Mouse (Mus musculus) c-Kit-positive CD71-negative TER-119-negative erythroid progenitor cells, embryonic 14.5 days (primary cell): ENCODE data around the gene Atp5h.
A peak's percentile ranks its signal among the peaks of the same experiment; 100 is the strongest.
"Not testable (repeated sequence)": the region's sequence is repeated elsewhere in the genome, so short reads cannot be mapped to it uniquely, and the experiment has no call there.

Source experiments
- DNase-seq: peaks from one replicate; pipeline ENCODE4 v3.0.0-alpha.2; 2013; ENCODE audit warnings: low read depth

The Atp5h gene

GRCm38 (mm10) chr11:115398085-115398484 lies 21.7 kb downstream of the Atp5h start:
- DNase-seq: no peak

GRCm38 (mm10) chr11:115393721-115394325 lies 25.9 kb downstream of the Atp5h start:
- no peak for DNase-seq

- DNase-seq: no peak
Measured at GRCm38 (mm10) chr11:115391358-115391757, 28.4 kb downstream of the Atp5h start.

GRCm38 (mm10) chr11:115386859-115387258 lies 32.9 kb downstream of the Atp5h start:
- not testable (repeated sequence) for DNase-seq

- DNase-seq: no peak
Measured at GRCm38 (mm10) chr11:115384587-115384986, 35.2 kb downstream of the Atp5h start.

- DNase-seq: no peak
Measured at GRCm38 (mm10) chr11:115383701-115384474, 35.9 kb downstream of the Atp5h start.

GRCm38 (mm10) chr11:115382891-115383290 lies 36.9 kb downstream of the Atp5h start:
- DNase-seq: no peak

- DNase-seq: no peak
Measured at GRCm38 (mm10) chr11:115381743-115382539, 37.8 kb downstream of the Atp5h start, which contains the start of gene Cdr2l. Gene Cdr2l (plus strand): TSS chr11:115381916.

- DNase-seq: no peak
Measured at GRCm38 (mm10) chr11:115381276-115381675, 38.5 kb downstream of the Atp5h start.

GRCm38 (mm10) chr11:115377854-115378253 lies 41.9 kb downstream of the Atp5h start:
- DNase-seq: no peak

- DNase-seq: no peak
Measured at GRCm38 (mm10) chr11:115377254-115377653, 42.5 kb downstream of the Atp5h start.

- no peak for DNase-seq
Measured at GRCm38 (mm10) chr11:115376722-115377121, 43.0 kb downstream of the Atp5h start.

- DNase-seq: no peak
Measured at GRCm38 (mm10) chr11:115374695-115375425, 44.9 kb downstream of the Atp5h start.

- DNase-seq: no peak
Measured at GRCm38 (mm10) chr11:115373805-115374694, 45.7 kb downstream of the Atp5h start.

- DNase-seq: no peak
Measured at GRCm38 (mm10) chr11:115372737-115373136, 47.0 kb downstream of the Atp5h start.

- no peak for DNase-seq
Measured at GRCm38 (mm10) chr11:115372015-115372414, 47.7 kb downstream of the Atp5h start.

- DNase-seq: no peak
Measured at GRCm38 (mm10) chr11:115371354-115371753, 48.4 kb downstream of the Atp5h start.

GRCm38 (mm10) chr11:115370368-115370767 lies 49.4 kb downstream of the Atp5h start:
- no peak for DNase-seq

GRCm38 (mm10) chr11:115367395-115367944 lies 52.3 kb downstream of the Atp5h start, which contains the start of gene Hid1:
Gene Hid1 (minus strand): TSS chr11:115367756.
- DNase-seq: peak; percentile 47

GRCm38 (mm10) chr11:115366706-115367394 lies 52.9 kb downstream of the Atp5h start:
- DNase-seq: no peak
